Mouse (Mus musculus) embryonic fibroblast, embryonic 13.5 days (primary cell): ENCODE results near the gene Hdac8. TPM values are rescaled to one million over a fixed set of nuclear protein-coding genes. Genes with fewer than 3 reads are reported as not detected.

Source experiments
- H3K27ac ChIP-seq: 2 replicates; pipeline ENCODE4 v1.5.1; 2012; ENCODE audit warnings: low read length, control low read depth, inconsistent platforms; ENCODE audit not compliant: insufficient read depth
- H3K4me1 ChIP-seq: 2 replicates; pipeline ENCODE4 v1.6.1; 2011; ENCODE audit warnings: low read length; ENCODE audit not compliant: control insufficient read depth, insufficient read depth
- H3K4me3 ChIP-seq: 2 replicates; pipeline ENCODE4 v1.5.1; 2011; ENCODE audit warnings: mild to moderate bottlenecking, control low read depth, low read length; ENCODE audit not compliant: insufficient read depth
- CTCF ChIP-seq: IDR thresholded peaks from 2 replicates; pipeline ENCODE4 v1.5.1; 2011; ENCODE audit warnings: mild to moderate bottlenecking, control low read depth, low read length, moderate library complexity, borderline replicate concordance; ENCODE audit not compliant: insufficient read depth
- POLR2A ChIP-seq: IDR thresholded peaks from 2 replicates; pipeline ENCODE4 v1.6.1; 2011; ENCODE audit warnings: low read depth, mild to moderate bottlenecking, control low read depth, low read length, moderate library complexity
- polyA plus RNA-seq: library from polyadenylated mRNA; stranded (reverse); fragments of >200 nt; gene quantifications from 2 replicates; pipeline ENCODE4 v1.2.4, GENCODE M21; 2011; ENCODE audit warnings: low read depth; ENCODE audit not compliant: missing spikeins, insufficient read length

Gene Hdac8
- polyA plus RNA-seq, 1 experiment = 17.7 TPM

DNA sequence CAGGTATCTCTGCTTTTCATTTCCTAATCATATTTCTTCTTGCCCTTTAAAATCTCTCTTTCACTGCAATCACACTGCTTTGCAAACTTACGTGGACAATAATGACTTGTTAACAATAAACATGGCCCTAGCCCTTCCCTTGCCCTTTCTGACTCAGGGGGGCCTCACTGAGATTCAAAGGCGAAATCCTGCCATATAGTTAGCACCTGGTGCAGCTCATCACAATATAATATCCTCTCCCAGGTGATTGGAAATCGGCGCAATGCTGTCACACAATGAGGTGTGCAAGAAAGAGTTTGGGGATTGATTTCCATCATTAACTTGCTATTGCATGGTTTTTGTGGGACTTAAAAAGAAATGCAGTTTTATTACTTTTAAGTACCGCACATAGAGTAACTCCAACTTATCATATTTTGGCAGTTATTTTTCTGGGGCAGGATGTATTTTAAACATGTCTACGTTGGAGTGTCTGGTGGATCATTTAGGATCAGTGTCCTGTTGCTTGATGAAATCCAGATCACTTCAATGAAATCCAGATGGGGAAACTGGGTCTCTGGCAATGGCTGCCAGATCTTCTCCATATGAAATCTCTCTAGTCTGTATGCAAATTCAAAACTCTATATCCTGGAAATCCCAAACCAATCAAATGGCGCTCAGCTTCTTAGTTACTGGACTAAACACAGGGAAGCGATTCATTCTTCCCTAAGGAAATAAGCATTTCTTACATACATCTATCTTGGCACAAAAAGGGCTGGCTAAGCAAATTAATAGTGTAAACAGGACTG is 86.6 kb downstream of the Hdac8 start:
- Histone ChIP-seq H3K4me1 (peaks cover 5% of the 10 kb centered on the region), H3K27ac (no peak overlapping the region), H3K4me3 (no peak overlapping the region)
- TF ChIP-seq POLR2A = no peak

DNA sequence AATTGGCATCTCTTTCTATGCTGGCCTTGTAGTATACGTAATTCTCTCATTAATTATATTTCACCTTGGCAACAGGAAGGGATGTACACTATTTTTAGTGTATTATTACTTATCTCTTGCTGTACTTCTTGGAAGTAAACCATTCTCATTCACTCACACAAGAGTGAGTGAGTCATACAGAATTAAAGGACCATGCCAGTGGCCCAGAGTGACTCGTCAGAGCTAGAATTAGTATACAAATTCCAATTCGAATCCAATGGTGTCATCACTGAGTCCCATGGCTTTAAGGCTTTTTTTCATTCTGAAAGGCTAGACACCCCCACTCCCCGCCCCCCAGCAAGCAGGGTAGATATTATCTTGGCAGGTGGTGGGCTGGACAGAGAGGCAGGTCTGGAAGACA is 88.2 kb downstream of the Hdac8 start:
- Histone ChIP-seq H3K27ac (no peak overlapping the region), H3K4me1 (peaks cover 5% of the 10 kb centered on the region), H3K4me3 (no peak overlapping the region)
- no peak for TF ChIP-seq CTCF
- no peak for TF ChIP-seq POLR2A

GRCm38 (mm10) chrX:102416386-102416785 is 88.8 kb downstream of the Hdac8 start:
- Histone ChIP-seq H3K4me3 (no peak overlapping the region), H3K27ac (peak overlapping the region; percentile 11; the same call in 1 of the 2 replicates), H3K4me1 (peaks cover 5% of the 10 kb centered on the region)
- TF ChIP-seq POLR2A (no peak), CTCF (no peak)

- Histone ChIP-seq H3K27ac (no peak overlapping the region), H3K4me1 (peaks cover 4% of the 10 kb centered on the region), H3K4me3 (no peak overlapping the region)
- no peak for TF ChIP-seq POLR2A
- no peak for TF ChIP-seq CTCF
Observed at GRCm38 (mm10) chrX:102384765-102385164, 120.4 kb downstream of the Hdac8 start.

DNA sequence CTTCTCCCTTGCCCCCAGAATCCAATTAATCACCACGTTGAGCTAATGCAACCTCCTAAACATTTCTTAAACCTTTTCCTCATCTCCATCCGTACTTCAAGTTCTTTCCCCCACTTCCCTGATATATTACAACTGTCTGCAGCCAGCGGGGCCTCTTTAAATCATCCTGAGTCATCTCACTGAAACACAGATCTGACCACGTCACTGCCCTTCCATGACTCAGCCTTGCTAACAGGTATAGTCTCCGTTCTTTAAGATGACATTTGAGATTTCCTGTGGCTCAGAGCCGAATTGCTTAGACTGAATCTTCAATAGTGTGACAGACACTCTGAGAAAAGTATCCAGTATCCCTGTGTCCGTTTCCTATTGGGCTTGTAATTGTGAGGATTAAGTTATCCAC is 122.0 kb downstream of the Hdac8 start:
- Histone ChIP-seq H3K4me1 (peaks cover 4% of the 10 kb centered on the region), H3K4me3 (no peak overlapping the region), H3K27ac (peak overlapping the region; percentile 61; the same call in 1 of the 2 replicates)
- no peak for TF ChIP-seq CTCF

DNA sequence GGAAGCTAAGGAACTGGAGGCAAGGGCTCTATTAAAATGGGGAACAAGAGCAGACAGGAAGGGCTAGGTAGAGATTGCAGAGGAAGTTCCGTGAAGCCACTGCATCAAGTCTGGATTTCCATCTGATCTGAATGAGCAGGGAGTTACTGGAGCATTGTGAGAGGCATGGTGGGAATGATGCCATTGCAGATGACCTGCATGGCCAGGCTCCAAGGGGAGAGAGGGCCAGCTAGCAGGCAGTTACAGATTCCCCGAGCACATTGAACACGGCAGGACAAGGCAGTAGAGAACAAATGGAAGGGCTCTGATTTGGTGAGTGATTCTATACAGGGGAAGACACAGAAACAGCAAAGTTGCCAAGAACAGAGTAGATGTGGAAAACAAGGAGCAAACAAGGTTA is 138.6 kb downstream of the Hdac8 start:
- Histone ChIP-seq H3K4me3 (no peak overlapping the region), H3K27ac (no peak overlapping the region), H3K4me1 (no peaks in the 10 kb centered on the region)
- no peak for TF ChIP-seq POLR2A
- TF ChIP-seq CTCF = no peak

DNA sequence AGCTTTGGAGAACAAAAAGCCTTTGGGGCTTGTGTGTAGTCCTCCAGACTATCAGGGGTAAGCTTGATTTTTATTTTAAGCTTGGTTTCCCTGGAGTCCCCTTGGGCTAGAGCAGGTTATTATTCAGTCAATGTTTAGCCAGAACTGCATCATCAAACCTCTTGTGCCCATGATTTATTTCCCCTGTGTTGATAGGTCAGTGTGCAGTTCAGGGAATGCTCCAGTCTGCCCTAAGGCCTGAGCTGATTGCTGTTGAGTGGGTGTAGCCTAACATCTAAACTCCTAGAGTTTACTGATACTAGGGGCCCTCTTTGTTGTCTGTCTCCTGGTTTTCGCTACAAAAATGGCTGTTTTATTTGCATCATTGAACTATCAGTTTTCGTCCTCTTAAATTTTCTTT is 142.9 kb downstream of the Hdac8 start:
- H3K27ac ChIP-seq = no peak overlapping the region
- no peaks in the 10 kb centered on the region for H3K4me1 ChIP-seq
- H3K4me3 ChIP-seq = no peak overlapping the region
- no peak for TF ChIP-seq POLR2A
- TF ChIP-seq CTCF = no peak

GRCm38 (mm10) chrX:102353412-102353811 is 151.7 kb downstream of the Hdac8 start:
- Histone ChIP-seq H3K27ac (no peak overlapping the region), H3K4me1 (peaks cover 4% of the 10 kb centered on the region), H3K4me3 (no peak overlapping the region)
- TF ChIP-seq CTCF (no peak), POLR2A (no peak)

GRCm38 (mm10) chrX:102349843-102350731 is 155.1 kb downstream of the Hdac8 start:
- no peak overlapping the region for H3K4me3 ChIP-seq
- TF ChIP-seq CTCF (no peak), POLR2A (no peak)
- peaks cover 4% of the 10 kb centered on the region for H3K4me1 ChIP-seq
- 0 out of 2 replicates have a peak overlapping the region, but pooled peaks have one; percentile 14 for H3K27ac ChIP-seq

DNA sequence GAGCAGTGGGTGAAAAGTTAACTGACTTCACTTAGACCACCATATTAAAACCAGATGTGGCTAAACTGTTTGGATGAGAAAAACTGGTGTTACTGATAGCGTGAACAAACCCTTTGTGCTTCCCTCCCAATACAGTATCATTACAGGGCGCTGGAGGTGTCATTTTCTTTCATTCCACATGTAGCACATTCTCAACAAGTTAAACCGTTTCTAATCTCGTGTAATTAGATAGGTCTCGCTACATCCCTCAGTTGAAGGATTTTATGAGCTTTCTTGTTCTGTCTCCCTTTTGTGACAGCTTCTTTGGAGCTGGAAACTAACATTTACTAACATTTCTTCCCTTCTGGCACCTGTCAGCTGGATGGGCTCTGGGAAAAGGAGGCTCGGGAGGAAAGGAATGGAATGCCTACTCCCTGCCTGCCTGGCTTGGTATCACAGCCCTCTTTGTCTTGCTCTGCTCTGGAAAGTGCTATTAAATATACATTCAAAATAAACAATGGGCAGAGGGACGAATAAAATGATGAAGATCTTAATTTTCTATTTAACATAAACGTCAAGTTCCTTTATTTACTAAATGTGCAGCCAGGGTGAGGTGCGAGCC is 156.2 kb downstream of the Hdac8 start:
- Histone ChIP-seq H3K27ac (no peak overlapping the region), H3K4me3 (no peak overlapping the region), H3K4me1 (peaks cover 4% of the 10 kb centered on the region)
- TF ChIP-seq CTCF (no peak), POLR2A (no peak)

DNA sequence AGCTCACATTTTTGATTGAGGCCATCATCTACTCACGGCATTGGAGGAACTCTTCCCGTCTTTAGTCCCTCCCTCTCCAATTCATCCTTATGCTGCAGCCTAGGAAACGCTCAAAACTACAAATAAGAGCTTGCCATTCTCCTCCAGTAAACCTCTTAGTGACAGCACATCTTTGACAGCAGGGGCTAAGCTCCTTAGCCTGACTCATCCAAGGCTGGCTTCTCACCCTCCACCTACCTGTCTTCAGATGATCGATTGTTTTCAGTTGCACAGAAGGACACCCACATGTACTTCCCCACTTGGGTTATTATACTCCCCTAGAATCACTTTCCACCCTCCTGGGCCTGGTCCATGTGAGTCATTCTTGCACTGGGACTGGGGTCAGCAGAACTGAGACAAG is 163.5 kb downstream of the Hdac8 start:
- no peak for TF ChIP-seq POLR2A
- no peak for TF ChIP-seq CTCF
- no peak overlapping the region for H3K27ac ChIP-seq
- no peak overlapping the region for H3K4me3 ChIP-seq
- no peaks in the 10 kb centered on the region for H3K4me1 ChIP-seq
